In the genomic region with DNA sequence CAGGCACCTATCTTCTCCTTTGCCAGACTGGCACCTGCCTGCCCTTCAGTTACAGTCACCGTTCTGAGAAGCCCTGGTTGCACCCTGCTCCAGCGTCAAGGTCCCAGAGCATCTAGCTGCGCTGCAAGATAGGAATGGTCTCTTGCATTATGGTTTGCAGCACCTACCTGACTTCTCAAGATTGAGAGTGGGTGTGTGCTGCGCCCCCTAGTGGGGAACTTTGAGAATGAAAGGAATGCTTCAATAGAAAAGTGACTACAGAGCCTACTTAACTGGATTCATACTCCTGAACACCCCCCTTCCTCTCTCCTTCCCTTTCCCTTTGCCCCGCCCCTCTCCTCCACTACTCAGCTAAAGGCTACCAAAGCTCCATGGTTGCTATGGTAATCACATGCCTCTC, we compare ENCODE assay signal across 9 mouse cellular contexts. TPM values are rescaled to one million over a fixed set of nuclear protein-coding genes. Genes with fewer than 3 reads are reported as not detected.
DNase-seq lines count a peak whose midpoint lies in the region; ATAC-seq and TF ChIP-seq lines count a peak whose summit lies in the region.
"Had no signal": no experiment of that assay in that cellular context is flagged by ENCODE, and none has a peak within 500 bp of the region (broad histone marks: within the 10 kb centered on the region; RNA-seq: fewer than 3 reads in every experiment).

No protein-coding gene starts in this region.

- TF ChIP-seq POLR2A in ES-Bruce4 (IDR thresholded peaks at IDR 0.05; ENCODE audit: insufficient read depth, low read length) = no peak
- no peak for TF ChIP-seq POLR2A in bone marrow, adult 2 months (IDR thresholded peaks at IDR 0.05; ENCODE audit: borderline replicate concordance, control insufficient read depth, low read depth, low read length)

- no peak for TF ChIP-seq EP300 in ES-Bruce4 (IDR thresholded peaks at IDR 0.05; ENCODE audit: insufficient read depth, low read depth, low read length)

- H3K4me1 ChIP-seq in hindbrain, embryonic 11.5 days (replicated peaks; ENCODE audit: control insufficient read depth, insufficient read depth, low read length) = no peaks in the 10 kb centered on the region
- H3K4me1 ChIP-seq in hindbrain, embryonic 16.5 days (ENCODE audit: control insufficient read depth, insufficient read depth, low read depth, low read length) = no peaks in the 10 kb centered on the region
- no peaks in the 10 kb centered on the region for H3K4me1 ChIP-seq in ES-Bruce4 (ENCODE audit: control insufficient read depth, insufficient read depth, low read length)
- no peaks in the 10 kb centered on the region for H3K4me1 ChIP-seq in bone marrow, adult 2 months (ENCODE audit: control insufficient read depth, insufficient read depth, low read length)

- TF ChIP-seq CTCF in ES-Bruce4 (IDR thresholded peaks at IDR 0.05; ENCODE audit: low read depth, low read length) = peak; percentile 45
- TF ChIP-seq CTCF in bone marrow, adult 2 months (IDR thresholded peaks at IDR 0.05; ENCODE audit: control insufficient read depth, insufficient read depth, low read length) = peak; percentile 38; the same call in 1 of the 2 replicates

- H3K27ac ChIP-seq in hindbrain, embryonic 11.5 days (ENCODE audit: low read depth, low read length) = no peak overlapping the region
- no peak overlapping the region for H3K27ac ChIP-seq in hindbrain, embryonic 16.5 days (ENCODE audit: low read depth, low read length)
- no peak overlapping the region for H3K27ac ChIP-seq in ES-Bruce4 (ENCODE audit: insufficient read depth, low read length)
- no peak overlapping the region for H3K27ac ChIP-seq in bone marrow, adult 2 months (ENCODE audit: control insufficient read depth, insufficient read depth, low read depth, low read length, poor library complexity)
- H3K27ac ChIP-seq: macrophage had no signal

- DNase-seq in hindbrain, embryonic 11.5 days (ENCODE audit: low spot score) = peak; percentile 78
- peak; percentile 67 for DNase-seq in forelimb bud, embryonic 11.5 days (ENCODE audit: low read depth, low spot score)
- DNase-seq in large intestine, adult 2 months (ENCODE audit: low read depth, low spot score) = peak; percentile 43
- DNase-seq in naive thymus-derived CD4-positive, alpha-beta T cell, adult 2 months (ENCODE audit: low read depth) = peak; percentile 71
- DNase-seq in thymus, postnatal 10 days (ENCODE audit: low spot score in 2 of 2) = peak; percentile 43 to 72

- H3K27me3 ChIP-seq in hindbrain, embryonic 11.5 days (ENCODE audit: control insufficient read depth, insufficient read depth, low read length) = no peaks in the 10 kb centered on the region
- H3K27me3 ChIP-seq in hindbrain, embryonic 16.5 days (replicated peaks; ENCODE audit: control insufficient read depth, insufficient read depth, low read length) = no peaks in the 10 kb centered on the region
- H3K27me3 ChIP-seq in ES-Bruce4 (ENCODE audit: control insufficient read depth, insufficient read depth, low read length, poor library complexity, severe bottlenecking) = no peaks in the 10 kb centered on the region

- no peak overlapping the region for H3K9ac ChIP-seq in hindbrain, embryonic 11.5 days (ENCODE audit: low read depth, low read length)
- H3K9ac ChIP-seq in hindbrain, embryonic 16.5 days (ENCODE audit: low read depth, low read length) = no peak overlapping the region
- H3K9ac ChIP-seq in ES-Bruce4 (ENCODE audit: low read depth, poor library complexity, severe bottlenecking) = no peak overlapping the region

- no peaks in the 10 kb centered on the region for H3K9me3 ChIP-seq in hindbrain, embryonic 11.5 days (ENCODE audit: control insufficient read depth, low read length)
- no peaks in the 10 kb centered on the region for H3K9me3 ChIP-seq in hindbrain, embryonic 16.5 days (ENCODE audit: control insufficient read depth, low read length)
- no peaks in the 10 kb centered on the region for H3K9me3 ChIP-seq in ES-Bruce4 (replicated peaks; ENCODE audit: control insufficient read depth, insufficient read depth, low read length, poor library complexity, severe bottlenecking)

- no peak overlapping the region for H3K4me3 ChIP-seq in hindbrain, embryonic 11.5 days (ENCODE audit: low read depth, low read length)
- no peak overlapping the region for H3K4me3 ChIP-seq in hindbrain, embryonic 16.5 days (ENCODE audit: low read length)
- no peak overlapping the region for H3K4me3 ChIP-seq in ES-Bruce4 (ENCODE audit: low read depth, low read length)
- no peak overlapping the region for H3K4me3 ChIP-seq in bone marrow, adult 2 months (replicated peaks; ENCODE audit: control insufficient read depth, low read depth, low read length)

- 35% methylated on average over 5 of the region's 5 CpGs for WGBS in hindbrain, embryonic 11.5 days
- WGBS in hindbrain, embryonic 16.5 days = 39% methylated on average over 5 of the region's 5 CpGs
- WGBS in bone marrow, adult 2 months = 31% methylated on average over 5 of the region's 5 CpGs
- WGBS in large intestine, adult 2 months = 34% methylated on average over 5 of the region's 5 CpGs

- no peak for ATAC-seq in hindbrain, embryonic 11.5 days (ENCODE audit: low FRiP score)
- ATAC-seq in hindbrain, embryonic 16.5 days = no peak

- H3K4me2 ChIP-seq in hindbrain, embryonic 11.5 days (replicated peaks; ENCODE audit: low read depth, low read length) = no peak overlapping the region
- H3K4me2 ChIP-seq in hindbrain, embryonic 16.5 days (ENCODE audit: low read length) = no peak overlapping the region

- no peaks in the 10 kb centered on the region for H3K36me3 ChIP-seq in hindbrain, embryonic 11.5 days (ENCODE audit: control insufficient read depth, insufficient read depth, low read length)
- H3K36me3 ChIP-seq in hindbrain, embryonic 16.5 days (ENCODE audit: control insufficient read depth, insufficient read depth, low read length) = no peaks in the 10 kb centered on the region
- H3K36me3 ChIP-seq in ES-Bruce4 (ENCODE audit: control insufficient read depth, insufficient read depth, low read length, poor library complexity, severe bottlenecking) = no peaks in the 10 kb centered on the region

RNA-seq across cellular contexts. Expression of gene Slc22a3, which starts 24.6 kb away (rescaled TPM):
- polyA plus RNA-seq in hindbrain, embryonic 11.5 days (2014; fragmentation: Nextera tagmentation; extraction: Ambion mirVana) = 0.17 and 0.35 TPM in 2 replicates
- polyA plus RNA-seq in hindbrain, embryonic 16.5 days (2015; fragmentation: Nextera tagmentation; extraction: Ambion mirVana) = 1.9 and 2.9 TPM in 2 replicates
- 0.38 and 0.63 TPM in 2 replicates for polyA plus RNA-seq in ES-Bruce4 (2011; ENCODE audit: insufficient read depth, insufficient read length, low read depth, missing spikeins)
- 2.2 and 2.3 TPM in 2 replicates for polyA plus RNA-seq in bone marrow, adult 2 months (2011; ENCODE audit: insufficient read depth, insufficient read length, low replicate concordance, missing spikeins)
- polyA plus RNA-seq in large intestine, adult 2 months (2012; rRNA removed) = 0.74 and 0.96 TPM in 2 replicates
- polyA plus RNA-seq: macrophage had no signal

RNA-seq across cellular contexts. Expression of gene Slc22a2, which starts 51.8 kb away (rescaled TPM):
- not detected in 2 replicates for polyA plus RNA-seq in hindbrain, embryonic 11.5 days (2014; fragmentation: Nextera tagmentation; extraction: Ambion mirVana)
- polyA plus RNA-seq in hindbrain, embryonic 16.5 days (2015; fragmentation: Nextera tagmentation; extraction: Ambion mirVana) = 1.0 and 2.5 TPM in 2 replicates
- polyA plus RNA-seq in ES-Bruce4 (2011; ENCODE audit: insufficient read depth, insufficient read length, low read depth, missing spikeins) = not detected in 2 replicates
- polyA plus RNA-seq in bone marrow, adult 2 months (2011; ENCODE audit: insufficient read depth, insufficient read length, low replicate concordance, missing spikeins) = 2.0 TPM in 1 of 2 replicates, not detected in the other
- not detected in 2 replicates for polyA plus RNA-seq in large intestine, adult 2 months (2012; rRNA removed)
- polyA plus RNA-seq: macrophage had no signal
